Mouse (Mus musculus): ENCODE data around the gene Ssr1.

- TF ChIP-seq CTCF (IDR thresholded peaks at IDR 0.05; ENCODE audit: low read depth) (no peak), EP300 (IDR thresholded peaks at IDR 0.05; ENCODE audit: low read depth) (no peak)
These were observed 5.7 kb upstream of the Ssr1 start for GRCm38 (mm10) chr13:37999713-38000112.

Measured in heart, postnatal 0 days (tissue).